Mouse (Mus musculus): ENCODE results near the gene 1810024B03Rik.
"Not testable (repeated sequence)": the region's sequence is repeated elsewhere in the genome, so short reads cannot be mapped to it uniquely, and the experiment has no call there.

The 1810024B03Rik gene

DNA sequence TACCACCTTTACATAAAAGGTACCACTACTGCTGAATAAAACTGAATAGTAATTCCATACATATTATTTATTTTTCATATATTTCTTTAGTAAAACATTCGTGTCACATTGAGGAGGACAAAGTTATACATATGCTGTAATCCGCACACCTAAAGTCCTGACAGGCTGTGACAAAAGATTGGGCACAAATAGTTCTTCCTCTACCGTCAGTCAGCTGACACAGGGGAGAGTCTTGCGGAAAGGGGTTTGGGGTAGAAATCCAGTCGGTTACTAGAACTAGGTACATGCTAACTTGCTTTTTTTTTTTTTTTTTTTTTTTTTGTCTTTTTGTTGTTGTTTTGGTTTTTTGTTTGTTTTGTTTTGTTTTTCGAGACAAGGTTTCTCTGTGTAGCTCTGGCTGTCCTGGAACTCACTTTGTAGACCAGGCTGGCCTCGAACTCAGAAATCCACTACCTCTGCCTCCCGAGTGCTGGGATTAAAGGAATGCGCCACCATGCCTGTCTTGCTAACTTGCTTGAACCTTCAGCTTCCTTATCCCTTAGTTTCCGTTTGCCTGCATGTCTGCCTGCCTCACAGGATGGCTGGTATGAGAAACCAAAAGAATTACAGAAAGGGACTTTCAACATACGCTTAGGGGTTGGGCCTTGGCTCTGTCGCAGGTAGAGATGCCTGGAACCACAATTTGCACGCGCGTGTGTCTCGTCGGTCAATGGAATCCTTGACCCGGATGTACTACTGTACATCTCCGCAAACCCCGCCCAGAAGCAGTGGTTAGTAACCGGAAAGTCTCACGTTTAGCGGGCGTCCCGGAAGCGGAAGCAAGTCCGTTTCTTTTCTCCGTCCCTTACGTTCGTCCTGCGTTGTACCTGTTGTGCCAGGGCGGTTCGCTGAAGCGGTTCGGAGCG, at the start of gene 1810024B03Rik, which contains the start of gene Snrnp200:
Gene 1810024B03Rik, minus strand, starts transcription at position 734 of the 905 bp plus-strand sequence.
Gene Snrnp200, plus strand, starts transcription at position 840 of the 905 bp plus-strand sequence.
- in situ Hi-C loops (cut with MboI, MseI), result no loop called here

DNA sequence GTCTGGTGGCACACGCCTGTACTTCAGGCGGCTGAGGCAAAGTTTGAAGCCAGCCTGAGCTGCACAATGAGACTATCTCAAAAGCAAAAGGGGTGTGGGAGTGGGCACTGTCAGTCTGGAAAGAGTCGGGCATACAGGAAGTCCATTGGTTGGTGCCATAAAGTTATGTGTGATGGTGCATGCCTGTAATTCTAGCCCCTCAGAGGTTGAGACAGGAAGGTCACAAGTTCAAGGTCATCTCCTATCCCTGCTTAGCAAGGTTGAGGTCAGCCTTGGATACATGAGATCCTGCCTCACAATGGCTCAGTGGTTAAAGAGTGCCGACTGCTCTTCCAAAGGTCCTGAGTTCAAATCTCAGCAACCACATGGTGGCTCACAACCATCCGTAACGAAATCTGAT, 47.2 kb upstream of the 1810024B03Rik start:
- in situ Hi-C loops (cut with MboI, MseI), result loop anchor here in 1 of 2 experiments (10.0 kb wide), 2 partner anchors 50 to 80 kb away; partner anchors contain the start of genes Astl and Dusp2

DNA sequence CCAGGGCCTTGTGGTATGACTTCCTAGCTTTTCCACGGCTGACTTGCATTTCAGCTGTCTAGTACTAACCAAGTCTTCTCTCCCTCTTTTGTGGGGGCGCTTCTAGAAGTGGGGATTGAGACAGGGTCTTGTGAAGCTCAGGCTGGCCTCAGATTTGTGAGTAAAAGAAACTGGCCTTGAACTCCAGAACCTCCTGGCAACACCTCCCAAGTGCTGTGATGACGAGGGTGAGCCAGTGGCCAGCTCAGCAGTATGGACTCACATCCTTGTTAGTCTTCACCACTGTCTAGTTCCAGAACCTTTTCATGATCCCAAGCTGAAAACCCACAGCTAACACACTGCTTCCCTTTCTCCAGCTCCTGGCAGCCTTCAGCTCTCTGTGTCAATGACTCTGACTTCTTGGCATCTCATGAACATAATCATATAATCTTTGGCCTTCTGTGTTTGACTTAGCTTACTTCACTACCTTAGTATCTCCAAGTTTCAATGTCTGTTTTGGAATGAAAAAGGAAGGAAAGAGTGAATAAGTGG, 46.6 kb upstream of the 1810024B03Rik start:
- in situ Hi-C loops (cut with MboI, MseI), result loop anchor here in 1 of 2 experiments (10.0 kb wide), 2 partner anchors 50 to 80 kb away; partner anchors contain the start of genes Astl and Dusp2

DNA sequence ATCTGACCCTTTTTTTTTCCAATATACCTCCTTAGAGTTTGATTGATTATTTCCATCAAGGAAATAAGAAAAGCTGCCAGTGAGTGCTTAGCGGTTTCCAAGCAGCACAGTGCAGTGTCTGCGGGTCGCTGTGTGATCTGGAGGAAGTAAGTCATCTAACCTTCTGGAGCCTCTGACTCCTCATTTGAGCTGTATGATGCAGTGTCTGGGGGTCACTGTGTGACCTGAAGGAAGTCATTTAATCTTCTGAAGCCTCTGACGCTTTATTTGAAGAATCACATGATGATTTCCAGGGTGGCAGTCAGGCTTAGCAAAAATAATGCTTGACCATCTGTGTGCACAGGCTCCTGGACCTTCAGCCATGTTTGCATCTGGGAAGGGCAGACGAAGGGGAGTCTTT, 44.7 kb upstream of the 1810024B03Rik start:
- in situ Hi-C loops (cut with MboI, MseI), result loop anchor here in 1 of 2 experiments (10.0 kb wide), 2 partner anchors 52 to 82 kb away; partner anchors contain the start of genes Astl and Dusp2

DNA sequence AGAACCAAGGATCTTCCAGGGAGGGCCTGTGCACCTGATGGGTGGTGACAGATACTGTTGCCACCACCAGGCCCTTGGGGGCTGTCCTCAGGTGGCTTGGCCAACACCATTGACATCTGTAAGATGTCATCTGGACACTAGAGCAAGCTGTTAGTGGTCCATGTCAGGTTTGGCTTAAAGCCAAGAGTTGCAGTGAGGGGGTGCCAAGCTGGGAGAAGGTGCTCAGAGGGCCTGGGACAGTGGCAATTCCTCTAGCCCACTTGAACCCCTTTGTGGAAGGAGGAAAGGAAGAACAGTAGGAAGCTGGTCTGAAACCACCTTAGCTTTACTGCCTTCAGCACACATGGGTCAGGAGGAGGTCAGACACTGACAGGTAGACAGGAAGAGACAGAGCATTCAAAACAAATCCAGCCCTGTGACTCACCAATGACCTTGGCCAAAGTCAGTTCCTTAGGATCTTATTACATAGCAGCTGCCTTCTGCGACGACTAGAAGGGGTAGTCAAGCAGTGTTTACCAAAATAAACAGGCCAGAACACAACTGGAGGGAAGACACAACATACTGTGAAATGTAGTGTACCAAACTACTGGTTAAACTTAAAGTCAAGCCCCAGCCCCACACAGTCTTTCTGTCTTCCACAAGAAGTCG, 43.9 kb upstream of the 1810024B03Rik start:
- in situ Hi-C loops (cut with MboI, MseI), result loop anchor here in 1 of 2 experiments (10.0 kb wide), 2 partner anchors 53 to 83 kb away; partner anchors contain the start of genes Astl and Dusp2

DNA sequence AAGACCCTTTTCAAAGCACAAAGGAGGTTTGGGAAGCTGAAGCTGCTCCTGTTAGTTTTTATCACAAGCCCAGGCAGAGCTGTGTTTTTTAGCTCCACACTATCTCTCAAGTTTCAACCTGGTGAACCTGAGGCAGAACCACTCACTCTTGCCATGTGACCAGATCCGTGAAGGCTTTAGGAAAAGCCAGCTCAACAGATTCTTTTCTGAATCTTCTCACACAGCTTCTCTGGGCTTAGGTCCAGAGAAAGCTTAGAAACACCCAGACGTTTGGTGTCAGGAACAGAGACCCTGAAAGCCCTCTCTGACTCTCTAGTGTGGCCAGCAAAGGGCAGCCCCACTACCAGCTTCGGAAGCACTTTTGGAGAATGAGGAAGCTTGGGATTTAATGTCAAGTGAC, 43.4 kb upstream of the 1810024B03Rik start:
- in situ Hi-C loops (cut with MboI, MseI), result loop anchor here in 1 of 2 experiments (10.0 kb wide), 2 partner anchors 53 to 83 kb away; partner anchors contain the start of genes Astl and Dusp2

DNA sequence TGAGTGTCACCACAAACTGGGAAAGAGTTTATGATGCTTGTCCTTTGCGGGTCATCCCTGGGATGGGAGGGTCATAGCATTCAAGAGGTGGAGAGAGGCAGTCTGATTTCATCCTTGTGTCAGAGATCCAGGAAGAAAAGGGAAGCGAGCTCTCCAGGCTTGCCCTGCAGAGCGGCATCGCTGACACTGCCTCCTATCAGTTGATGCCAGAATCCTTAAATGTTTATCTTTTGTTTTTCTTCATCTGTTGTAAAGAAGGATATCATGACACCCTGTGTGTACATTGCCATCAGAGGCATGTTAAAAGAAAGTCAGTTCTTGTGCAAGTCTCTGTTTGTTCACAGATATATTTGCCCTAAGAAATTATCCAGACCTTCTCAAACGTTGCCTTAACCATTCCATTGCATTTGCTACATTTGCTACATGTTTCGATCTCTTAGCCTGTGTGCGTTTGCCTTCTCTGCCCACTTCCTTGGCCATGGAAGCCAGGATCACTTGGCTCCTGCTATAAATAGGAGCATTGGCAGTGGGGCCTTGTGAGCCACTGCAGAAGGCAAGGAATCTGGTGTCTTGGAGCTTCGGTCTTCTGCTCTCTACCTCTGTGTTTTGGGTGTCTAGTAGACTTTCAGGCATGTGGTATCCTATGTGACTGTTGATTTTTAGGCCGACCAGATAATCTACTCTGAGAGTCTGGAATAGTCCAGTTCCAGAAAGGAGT, 42.4 kb upstream of the 1810024B03Rik start:
- in situ Hi-C loops (cut with MboI, MseI), result loop anchor here in 1 of 2 experiments (10.0 kb wide), 2 partner anchors 54 to 84 kb away; partner anchors contain the start of genes Astl and Dusp2

DNA sequence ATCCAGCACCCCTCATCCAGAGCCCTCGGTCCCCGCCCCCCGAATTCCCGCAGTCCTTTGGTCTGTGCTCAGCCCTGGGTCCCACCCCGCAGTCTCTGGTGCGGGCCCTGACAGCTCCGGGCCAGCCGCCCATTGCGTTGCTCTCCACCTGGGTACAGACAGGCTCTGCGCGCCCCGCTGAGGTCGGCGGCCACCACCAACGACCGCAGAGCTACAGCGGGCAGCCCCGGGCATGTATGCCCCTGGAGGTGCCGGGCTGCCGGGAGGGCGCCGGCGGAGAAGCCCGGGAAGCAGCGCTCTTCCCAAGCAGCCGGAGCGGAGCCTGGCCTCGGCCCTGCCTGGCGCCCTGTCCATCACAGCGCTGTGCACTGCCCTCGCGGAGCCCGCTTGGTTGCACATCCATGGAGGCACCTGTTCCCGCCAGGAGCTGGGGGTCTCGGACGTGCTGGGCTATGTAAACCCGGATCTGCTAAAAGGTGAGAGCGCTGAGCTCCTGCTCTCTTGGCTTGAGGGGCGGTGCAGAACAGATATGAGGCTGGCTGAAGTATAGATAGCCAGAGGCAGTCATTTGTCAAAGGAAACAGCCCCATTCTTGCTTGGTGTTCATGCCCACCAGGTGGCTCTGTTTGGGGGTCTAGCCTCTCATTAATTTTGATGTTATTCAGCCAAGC, 40.4 kb upstream of the 1810024B03Rik start:
- in situ Hi-C loops (cut with MboI, MseI), result loop anchor here in 1 of 2 experiments (25.0 kb wide), 2 partner anchors 564 to 1414 kb away; no protein-coding TSS in a partner anchor

DNA sequence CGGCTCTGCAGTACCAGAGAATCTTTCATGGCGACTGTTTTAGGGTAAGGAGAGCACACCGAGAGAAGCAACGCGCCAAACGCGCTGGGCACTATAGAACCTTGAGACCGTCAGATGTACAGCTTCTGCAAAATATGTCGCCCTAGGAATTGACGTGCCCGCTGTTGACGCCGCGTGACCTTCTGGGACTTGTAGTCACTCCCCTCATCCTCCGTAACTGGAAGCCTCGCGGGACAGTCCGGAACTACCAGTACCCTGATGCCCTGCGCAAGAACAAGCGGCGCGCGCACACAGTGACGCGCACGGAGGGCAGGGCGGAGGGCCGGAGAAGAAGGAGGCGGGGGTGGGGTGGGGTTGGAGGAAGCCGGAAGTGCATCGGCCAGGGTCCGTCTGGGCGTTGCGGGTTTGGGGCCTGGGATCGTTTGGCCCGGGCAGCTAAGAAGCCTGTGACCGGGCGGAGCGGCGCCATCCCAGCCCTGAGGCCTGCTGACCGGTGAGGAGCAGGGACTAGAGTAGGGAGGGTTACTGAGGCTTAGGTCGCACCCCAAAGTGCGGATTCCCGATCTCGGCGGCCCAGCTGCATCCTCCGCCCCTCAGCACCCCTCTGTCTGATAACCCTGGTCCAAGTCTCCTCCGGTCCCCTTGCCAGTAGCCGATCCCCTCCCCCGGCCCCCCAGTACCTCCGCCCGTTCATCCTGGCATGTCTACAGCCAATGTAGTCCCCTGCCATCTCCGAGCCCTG, 39.7 kb upstream of the 1810024B03Rik start, which contains the start of the genes Ciao1 and Tmem127:
Gene Ciao1, minus strand, starts transcription at position 225 of the 742 bp plus-strand sequence.
Gene Tmem127, plus strand, starts transcription at position 317 of the 742 bp plus-strand sequence.
- in situ Hi-C loops (cut with MboI, MseI), result loop anchor here in 1 of 2 experiments (25.0 kb wide), 2 partner anchors 565 to 1415 kb away; no protein-coding TSS in a partner anchor

DNA sequence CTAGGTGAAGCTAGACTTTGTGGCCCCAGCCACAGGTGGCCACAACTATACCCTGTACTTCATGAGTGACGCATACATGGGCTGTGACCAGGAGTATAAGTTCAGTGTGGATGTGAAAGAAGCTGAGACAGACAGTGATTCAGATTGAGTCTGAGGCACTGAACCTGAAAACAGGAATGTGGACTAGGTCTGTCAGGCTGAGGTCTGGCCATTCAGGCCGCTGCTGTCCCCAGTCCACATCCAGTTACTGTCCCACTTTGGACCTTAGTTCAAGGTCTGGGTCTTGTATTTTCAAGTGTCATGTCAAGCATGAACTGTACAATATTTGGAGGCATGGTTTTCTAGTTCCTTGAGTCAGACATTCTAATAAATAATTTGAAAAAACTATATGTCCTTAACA, 32.0 kb upstream of the 1810024B03Rik start:
- in situ Hi-C loops (cut with MboI, MseI), result loop anchor here in 1 of 2 experiments (25.0 kb wide), 2 partner anchors 572 to 1422 kb away; no protein-coding TSS in a partner anchor

DNA sequence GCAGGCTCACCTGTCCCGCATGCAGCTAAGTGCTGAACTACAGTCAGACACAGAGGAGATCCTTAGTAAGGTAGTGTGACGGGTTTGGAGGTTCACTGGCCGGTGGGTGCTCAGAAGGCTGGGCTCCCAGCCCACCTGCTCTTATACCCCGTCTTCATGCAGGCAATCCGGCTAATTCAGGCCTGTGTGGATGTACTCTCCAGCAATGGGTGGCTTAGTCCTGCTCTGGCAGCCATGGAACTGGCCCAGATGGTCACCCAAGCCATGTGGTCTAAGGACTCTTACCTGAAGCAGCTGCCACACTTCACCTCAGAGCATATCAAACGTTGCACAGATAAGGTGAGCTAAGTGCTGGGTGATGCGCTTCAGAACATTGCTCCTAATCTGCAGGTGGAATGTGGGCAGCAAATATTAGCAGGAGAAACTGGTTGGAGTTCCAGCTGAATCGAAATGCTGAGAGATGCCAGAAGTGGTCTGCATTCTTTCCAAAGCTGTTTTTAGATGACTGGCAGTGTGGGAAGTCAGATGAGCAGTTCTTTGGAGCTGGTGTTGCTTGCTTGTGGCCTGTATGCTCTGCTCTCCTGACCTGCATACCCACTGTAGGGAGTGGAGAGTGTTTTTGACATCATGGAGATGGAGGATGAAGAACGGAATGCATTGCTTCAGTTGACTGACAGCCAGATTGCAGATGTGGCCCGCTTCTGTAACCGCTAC, 30.0 kb upstream of the 1810024B03Rik start:
- in situ Hi-C loops (cut with MboI, MseI), result loop anchor here in 1 of 2 experiments (25.0 kb wide), 2 partner anchors 574 to 1424 kb away; no protein-coding TSS in a partner anchor

DNA sequence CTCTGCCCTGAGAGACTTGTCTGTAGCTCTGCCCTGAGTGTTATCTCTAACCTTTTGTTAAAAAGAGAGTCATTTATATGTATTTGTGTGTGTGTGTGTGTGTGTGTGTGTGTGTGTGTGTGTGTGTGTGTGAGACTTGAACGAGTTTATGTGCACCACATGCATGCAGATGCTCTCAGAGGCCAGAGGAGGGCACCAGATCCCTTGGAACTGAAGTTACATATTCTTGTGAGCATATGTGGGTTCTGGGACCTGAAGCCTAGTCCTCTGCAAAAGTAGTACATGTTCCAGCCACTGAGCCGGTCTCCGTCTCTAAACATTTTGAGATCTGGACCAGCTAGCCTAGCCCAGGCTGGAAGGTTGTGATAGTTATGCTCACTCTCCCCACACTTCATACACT, 17.2 kb upstream of the 1810024B03Rik start:
- in situ Hi-C loops (cut with MboI, MseI), result loop anchor here in 1 of 2 experiments (25.0 kb wide), 2 partner anchors 587 to 1437 kb away; no protein-coding TSS in a partner anchor

DNA sequence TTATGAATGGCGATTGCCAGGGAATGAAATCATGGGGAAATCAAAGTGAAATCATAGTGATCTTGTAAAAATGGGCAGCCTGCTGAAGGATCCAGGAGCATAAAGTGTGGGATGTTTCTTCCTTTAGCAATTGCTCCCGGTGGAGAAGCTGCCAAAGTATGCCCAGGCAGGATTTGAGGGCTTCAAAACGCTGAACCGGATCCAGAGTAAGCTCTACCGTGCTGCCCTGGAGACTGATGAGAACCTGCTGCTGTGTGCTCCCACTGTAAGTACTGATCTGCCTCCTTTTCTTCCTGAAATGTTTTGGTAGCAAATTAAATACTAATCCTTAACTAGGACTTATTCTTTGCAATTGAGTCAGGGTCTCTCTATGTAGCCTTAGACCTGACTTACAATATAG, 9.7 kb upstream of the 1810024B03Rik start:
- in situ Hi-C loops (cut with MboI, MseI), result no loop called here

DNA sequence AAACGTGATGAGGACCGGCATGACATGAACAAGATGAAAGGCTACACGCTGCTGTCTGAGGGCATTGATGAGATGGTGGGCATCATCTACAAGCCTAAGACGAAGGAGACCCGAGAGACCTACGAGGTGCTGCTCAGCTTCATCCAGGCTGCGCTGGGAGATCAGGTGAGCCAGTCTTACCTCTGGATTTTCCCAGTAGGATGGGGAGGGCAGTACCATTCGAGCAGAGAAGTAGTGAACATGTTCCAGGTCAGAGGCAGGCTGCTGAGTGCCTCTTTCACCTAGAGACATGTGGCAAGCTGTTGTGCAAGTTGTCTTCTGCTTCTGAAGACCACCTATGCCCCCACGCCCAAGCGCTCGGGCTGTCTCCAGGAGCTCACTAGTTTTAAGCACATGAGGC, 2.6 kb upstream of the 1810024B03Rik start:
- in situ Hi-C loops (cut with MboI, MseI), result no loop called here

DNA sequence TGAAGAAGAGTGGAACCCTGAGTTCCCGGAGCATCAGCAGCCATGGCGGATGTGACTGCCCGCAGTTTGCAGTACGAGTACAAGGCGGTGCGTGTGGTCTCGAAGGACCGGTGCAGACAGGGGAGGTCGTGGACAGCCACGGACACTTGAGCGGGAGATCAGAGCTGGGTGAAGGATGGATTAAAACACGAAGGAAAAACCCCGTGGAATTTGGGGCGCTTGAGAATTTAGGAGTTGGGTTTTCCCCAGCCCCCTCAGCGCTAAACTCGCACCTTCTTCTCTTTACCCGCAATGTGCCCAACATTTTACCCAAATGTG, 331 bp upstream of the 1810024B03Rik start:
- in situ Hi-C loops (cut with MboI, MseI), result no loop called here

DNA sequence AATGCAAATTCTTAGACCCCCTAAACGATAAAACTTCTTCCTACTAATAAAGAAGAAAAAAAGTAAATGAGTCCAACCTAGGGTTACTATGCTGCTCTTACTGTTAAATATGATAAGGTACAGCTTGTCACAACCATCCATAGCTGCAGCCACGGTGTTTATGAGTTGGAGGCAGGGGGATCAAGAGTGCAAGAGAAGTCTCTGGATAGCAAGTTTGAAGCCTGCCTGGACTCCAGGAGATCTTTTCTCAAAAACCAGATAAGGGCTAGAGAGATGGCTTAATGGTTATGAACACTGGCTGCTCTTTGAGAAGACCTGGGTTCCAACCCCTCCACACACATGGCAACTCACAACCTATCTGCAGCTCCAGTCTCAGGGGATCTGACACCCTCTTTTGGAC, 1.2 kb downstream of the 1810024B03Rik start:
- in situ Hi-C loops (cut with MboI, MseI), result no loop called here

DNA sequence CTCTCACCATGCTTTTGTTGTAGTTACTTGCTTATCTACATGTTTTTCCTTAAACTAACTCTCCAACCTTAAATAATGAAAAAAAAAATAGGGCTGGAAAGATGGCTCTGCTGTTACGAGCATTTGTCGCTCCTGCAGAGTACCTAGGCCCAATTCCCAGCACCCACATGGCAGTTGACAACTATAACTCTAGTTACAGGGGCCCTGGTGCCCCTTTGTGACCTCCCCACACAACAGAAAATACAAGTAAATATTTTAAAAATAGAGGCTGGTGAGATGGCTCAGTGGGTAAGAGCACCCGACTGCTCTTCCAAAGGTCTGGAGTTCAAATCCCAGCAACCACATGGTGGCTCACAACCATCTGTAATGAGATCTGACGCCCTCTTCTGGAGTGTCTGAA, 2.1 kb downstream of the 1810024B03Rik start:
- in situ Hi-C loops (cut with MboI, MseI), result not testable (repeated sequence)

DNA sequence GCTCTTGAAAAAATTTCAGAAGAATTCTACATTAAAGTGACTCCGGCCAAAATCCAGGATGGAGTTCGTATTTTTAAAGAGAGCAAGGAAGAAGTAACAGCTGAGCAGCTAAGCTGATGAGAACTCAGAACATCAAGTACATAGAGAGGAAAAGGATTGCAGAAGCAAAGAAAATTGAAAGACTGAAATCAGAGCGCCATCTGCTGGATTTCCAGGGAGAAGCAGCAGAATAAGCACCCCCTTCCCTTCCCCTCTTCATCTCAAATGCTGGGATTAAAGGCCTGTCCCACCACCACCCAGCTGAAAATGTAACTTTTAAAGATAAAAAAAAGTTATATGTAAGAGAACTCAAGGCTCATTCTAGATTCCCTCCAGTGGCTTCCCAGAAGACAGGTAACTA, 3.1 kb downstream of the 1810024B03Rik start:
- in situ Hi-C loops (cut with MboI, MseI), result loop anchor here (5.0 kb wide), 3 partner anchors 38 to 108 kb away; no protein-coding TSS in a partner anchor

Data from T-helper 17 cell (primary cell).